Mouse (Mus musculus) R1 (cell line): ENCODE results near the gene Csf2rb2.
"Not testable (repeated sequence)": the region's sequence is repeated elsewhere in the genome, so short reads cannot be mapped to it uniquely, and the experiment has no call there.

ENCODE experiments used
- DNase-seq: peaks from one replicate; pipeline ENCODE4 v3.0.0-alpha.2; 2018; ENCODE audit warnings: low read depth, low spot score

Csf2rb2 gene

GRCm38 (mm10) chr15:78318338-78319171, 13.0 kb upstream of the Csf2rb2 start:
- not testable (repeated sequence) for DNase-seq

- DNase-seq = not testable (repeated sequence)
These were observed 8.1 kb upstream of the Csf2rb2 start for GRCm38 (mm10) chr15:78313659-78314058.

GRCm38 (mm10) chr15:78312421-78313233, 7.1 kb upstream of the Csf2rb2 start:
- not testable (repeated sequence) for DNase-seq

GRCm38 (mm10) chr15:78310971-78311370, 5.5 kb upstream of the Csf2rb2 start:
- no peak for DNase-seq

GRCm38 (mm10) chr15:78309865-78310264, 4.3 kb upstream of the Csf2rb2 start:
- DNase-seq = no peak

- DNase-seq = no peak
These were observed 1.8 kb downstream of the Csf2rb2 start for GRCm38 (mm10) chr15:78303665-78304233.

- DNase-seq = no peak
These were observed 2.8 kb downstream of the Csf2rb2 start for GRCm38 (mm10) chr15:78302718-78303117.

- no peak for DNase-seq
These were observed 4.7 kb downstream of the Csf2rb2 start for GRCm38 (mm10) chr15:78300773-78301172.

GRCm38 (mm10) chr15:78299641-78300040, 5.9 kb downstream of the Csf2rb2 start:
- DNase-seq = no peak

GRCm38 (mm10) chr15:78298558-78298957, 7.0 kb downstream of the Csf2rb2 start:
- DNase-seq = no peak

- no peak for DNase-seq
These were observed 11.8 kb downstream of the Csf2rb2 start for GRCm38 (mm10) chr15:78293716-78294115.

- DNase-seq = not testable (repeated sequence)
These were observed 12.3 kb downstream of the Csf2rb2 start for GRCm38 (mm10) chr15:78293228-78293627.

GRCm38 (mm10) chr15:78289775-78290174, 15.7 kb downstream of the Csf2rb2 start:
- not testable (repeated sequence) for DNase-seq

- DNase-seq = no peak
These were observed 17.6 kb downstream of the Csf2rb2 start for GRCm38 (mm10) chr15:78287941-78288340.

GRCm38 (mm10) chr15:78278308-78278707, 27.2 kb downstream of the Csf2rb2 start:
- no peak for DNase-seq

- no peak for DNase-seq
These were observed 34.3 kb downstream of the Csf2rb2 start for GRCm38 (mm10) chr15:78271208-78271607.

- no peak for DNase-seq
These were observed 37.7 kb downstream of the Csf2rb2 start for GRCm38 (mm10) chr15:78267865-78268264.

GRCm38 (mm10) chr15:78267441-78267840, 38.1 kb downstream of the Csf2rb2 start:
- DNase-seq = no peak

GRCm38 (mm10) chr15:78263286-78263685, 42.2 kb downstream of the Csf2rb2 start:
- DNase-seq = peak; percentile 11

- DNase-seq = no peak
These were observed 44.7 kb downstream of the Csf2rb2 start for GRCm38 (mm10) chr15:78260668-78261333.

- DNase-seq = no peak
These were observed 47.2 kb downstream of the Csf2rb2 start for GRCm38 (mm10) chr15:78258246-78258865.
